Mouse (Mus musculus): ENCODE results near the gene Rest. TPM values are rescaled to one million over a fixed set of nuclear protein-coding genes. Genes with fewer than 3 reads are reported as not detected.

The Rest gene
- polyA plus RNA-seq, 1 experiment from 2014 or later = 8.5 TPM

- Histone ChIP-seq H3K36me3 (peaks cover 35% of the 10 kb centered on the region), H3K9me3 (no peaks in the 10 kb centered on the region), H3K27me3 (no peaks in the 10 kb centered on the region), H3K4me3 (no peak overlapping the region), H3K4me2 (replicated peaks) (no peak overlapping the region), H3K27ac (replicated peaks) (no peak overlapping the region), H3K9ac (replicated peaks) (no peak overlapping the region), H3K4me1 (no peaks in the 10 kb centered on the region)
- no peak for ATAC-seq (replicated peaks)
- 95% methylated on average over 8 of the region's 8 CpGs for WGBS
Measured at GRCm38 (mm10) chr5:77289686-77290085, 24.4 kb downstream of the Rest start.

- no peaks in the 10 kb centered on the region for H3K27me3 ChIP-seq
- H3K4me2 ChIP-seq (replicated peaks) = no peak overlapping the region
- WGBS = 83% methylated on average over 2 of the region's 2 CpGs
- no peaks in the 10 kb centered on the region for H3K4me1 ChIP-seq
- no peaks in the 10 kb centered on the region for H3K9me3 ChIP-seq
- H3K9ac ChIP-seq (replicated peaks) = no peak overlapping the region
- ATAC-seq (replicated peaks) = no peak
- no peak overlapping the region for H3K4me3 ChIP-seq
- no peak overlapping the region for H3K27ac ChIP-seq (replicated peaks)
- peaks cover 42% of the 10 kb centered on the region for H3K36me3 ChIP-seq
Measured at GRCm38 (mm10) chr5:77290606-77291005, 25.3 kb downstream of the Rest start.

- Histone ChIP-seq H3K36me3 (peaks cover 64% of the 10 kb centered on the region), H3K27me3 (no peaks in the 10 kb centered on the region), H3K9ac (replicated peaks) (no peak overlapping the region), H3K4me3 (no peak overlapping the region), H3K9me3 (no peaks in the 10 kb centered on the region), H3K4me2 (replicated peaks) (no peak overlapping the region), H3K27ac (replicated peaks) (no peak overlapping the region), H3K4me1 (no peaks in the 10 kb centered on the region)
- no peak for ATAC-seq (replicated peaks)
- 89% methylated on average over 7 of the region's 7 CpGs for WGBS
Measured at GRCm38 (mm10) chr5:77292803-77293522, 27.7 kb downstream of the Rest start.

- no peak overlapping the region for H3K4me2 ChIP-seq (replicated peaks)
- no peak overlapping the region for H3K4me3 ChIP-seq
- no peak for ATAC-seq (replicated peaks)
- no peaks in the 10 kb centered on the region for H3K4me1 ChIP-seq
- peaks cover 61% of the 10 kb centered on the region for H3K36me3 ChIP-seq
- H3K9ac ChIP-seq (replicated peaks) = no peak overlapping the region
- no peak overlapping the region for H3K27ac ChIP-seq (replicated peaks)
- H3K27me3 ChIP-seq = no peaks in the 10 kb centered on the region
- WGBS = 94% methylated on average over 2 of the region's 2 CpGs
- no peaks in the 10 kb centered on the region for H3K9me3 ChIP-seq
Measured at GRCm38 (mm10) chr5:77299486-77299885, 34.2 kb downstream of the Rest start.

- ATAC-seq (replicated peaks) = no peak
Measured at GRCm38 (mm10) chr5:77301296-77301903, 36.1 kb downstream of the Rest start.

GRCm38 (mm10) chr5:77307821-77308553 lies 42.7 kb downstream of the Rest start:
- peaks cover 35% of the 10 kb centered on the region for H3K4me1 ChIP-seq
- WGBS = 86% methylated on average over 5 of the region's 5 CpGs
- no peaks in the 10 kb centered on the region for H3K9me3 ChIP-seq
- H3K36me3 ChIP-seq = peaks cover 25% of the 10 kb centered on the region
- H3K4me3 ChIP-seq = peak overlapping the region; percentile 73
- no peak overlapping the region for H3K27ac ChIP-seq (replicated peaks)
- peak overlapping the region; percentile 85 for H3K9ac ChIP-seq (replicated peaks)
- peak overlapping the region; percentile 97 for H3K4me2 ChIP-seq (replicated peaks)
- ATAC-seq (replicated peaks) = no peak
- H3K27me3 ChIP-seq = no peaks in the 10 kb centered on the region

More at GRCm38 (mm10) chr5:77301296-77301903, 36.1 kb downstream of the Rest start:
- Histone ChIP-seq H3K9ac (replicated peaks) (no peak overlapping the region), H3K27ac (replicated peaks) (no peak overlapping the region), H3K27me3 (no peaks in the 10 kb centered on the region), H3K4me3 (no peak overlapping the region), H3K9me3 (no peaks in the 10 kb centered on the region), H3K4me1 (no peaks in the 10 kb centered on the region), H3K36me3 (peaks cover 56% of the 10 kb centered on the region), H3K4me2 (replicated peaks) (no peak overlapping the region)
- WGBS = 94% methylated on average over 6 of the region's 6 CpGs

- peak overlapping the region; percentile 97 for H3K4me2 ChIP-seq (replicated peaks)
- peak; percentile 41 for ATAC-seq (replicated peaks)
- peak overlapping the region; percentile 85 for H3K9ac ChIP-seq (replicated peaks)
- H3K36me3 ChIP-seq = peaks cover 32% of the 10 kb centered on the region
- under 1% methylated on average over 76 of the region's 76 CpGs for WGBS
- H3K27ac ChIP-seq (replicated peaks) = peak overlapping the region; percentile 96
- no peaks in the 10 kb centered on the region for H3K27me3 ChIP-seq
- peaks cover 35% of the 10 kb centered on the region for H3K4me1 ChIP-seq
- H3K4me3 ChIP-seq = peak overlapping the region; percentile 73
- H3K9me3 ChIP-seq = no peaks in the 10 kb centered on the region
Measured at GRCm38 (mm10) chr5:77309051-77309906, 44.0 kb downstream of the Rest start.

- peak within 1 kb of the TSS; percentile 96 for H3K27ac ChIP-seq (replicated peaks)
- peak within 1 kb of the TSS; percentile 97 for H3K4me2 ChIP-seq (replicated peaks)
- peaks cover 35% of the 10 kb centered on the region for H3K4me1 ChIP-seq
- peak within 1 kb of the TSS; percentile 73 for H3K4me3 ChIP-seq
- ATAC-seq (replicated peaks) = peak; percentile 96
- no peaks in the 10 kb centered on the region for H3K9me3 ChIP-seq
- no peaks in the 10 kb centered on the region for H3K27me3 ChIP-seq
- under 1% methylated on average over 84 of the region's 85 CpGs for WGBS
- peaks cover 38% of the 10 kb centered on the region for H3K36me3 ChIP-seq
- H3K9ac ChIP-seq (replicated peaks) = peak within 1 kb of the TSS; percentile 85
Measured at GRCm38 (mm10) chr5:77309924-77310772, 44.9 kb downstream of the Rest start, which contains the start of the genes Noa1 and Polr2b. TSS of gene Noa1 (minus strand) at chr5:77310084. TSS of gene Polr2b (plus strand) at chr5:77310147.

GRCm38 (mm10) chr5:77314206-77314605 lies 48.9 kb downstream of the Rest start:
- Histone ChIP-seq H3K4me2 (replicated peaks) (no peak overlapping the region), H3K36me3 (peaks cover 49% of the 10 kb centered on the region), H3K9me3 (no peaks in the 10 kb centered on the region), H3K4me3 (no peak overlapping the region), H3K9ac (replicated peaks) (no peak overlapping the region), H3K27ac (replicated peaks) (no peak overlapping the region), H3K4me1 (peaks cover 15% of the 10 kb centered on the region), H3K27me3 (no peaks in the 10 kb centered on the region)
- WGBS = 94% methylated on average over 4 of the region's 4 CpGs
- no peak for ATAC-seq (replicated peaks)

GRCm38 (mm10) chr5:77314986-77315385 lies 49.7 kb downstream of the Rest start:
- no peak for ATAC-seq (replicated peaks)
- WGBS = 96% methylated on average over 6 of the region's 6 CpGs
- Histone ChIP-seq H3K4me2 (replicated peaks) (no peak overlapping the region), H3K9ac (replicated peaks) (no peak overlapping the region), H3K36me3 (peaks cover 53% of the 10 kb centered on the region), H3K4me1 (peaks cover 15% of the 10 kb centered on the region), H3K9me3 (no peaks in the 10 kb centered on the region), H3K4me3 (no peak overlapping the region), H3K27ac (replicated peaks) (no peak overlapping the region), H3K27me3 (no peaks in the 10 kb centered on the region)

GRCm38 (mm10) chr5:77324936-77325335 lies 59.6 kb downstream of the Rest start:
- no peaks in the 10 kb centered on the region for H3K9me3 ChIP-seq
- WGBS = 80% methylated on average over 1 of the region's 1 CpGs

More at GRCm38 (mm10) chr5:77324936-77325335, 59.6 kb downstream of the Rest start:
- H3K36me3 ChIP-seq = peaks cover 87% of the 10 kb centered on the region
- H3K4me3 ChIP-seq = no peak overlapping the region
- no peaks in the 10 kb centered on the region for H3K4me1 ChIP-seq
- H3K27me3 ChIP-seq = no peaks in the 10 kb centered on the region
- H3K9ac ChIP-seq (replicated peaks) = no peak overlapping the region
- no peak overlapping the region for H3K4me2 ChIP-seq (replicated peaks)
- ATAC-seq (replicated peaks) = no peak
- H3K27ac ChIP-seq (replicated peaks) = no peak overlapping the region
